Mouse (Mus musculus) ES-E14 (cell line): Measurements from ENCODE around the gene Hmgcl.

Source experiments
- CHD2 ChIP-seq: IDR thresholded peaks from 2 replicates; pipeline ENCODE4 v1.6.1; 2014; ENCODE audit warnings: mild to moderate bottlenecking, low read depth, low read length, inconsistent platforms
- ZNF384 ChIP-seq: IDR thresholded peaks from 2 replicates; pipeline ENCODE4 v1.6.1; 2012; ENCODE audit warnings: low read depth, low read length, inconsistent platforms

GRCm38 (mm10) chr4:135993941-135994340 lies 47.7 kb downstream of the Hmgcl start:
- no peak for TF ChIP-seq ZNF384
- no peak for TF ChIP-seq CHD2
